Mouse (Mus musculus): Measurements from ENCODE around the gene Rpl10.

Rpl10 gene

GRCm38 (mm10) chrX:74270062-74270901 is at the start of gene Rpl10:
Gene Rpl10 (plus strand): TSS chrX:74270812.
- DNase-seq (ENCODE audit: low read depth): peak; percentile 84

GRCm38 (mm10) chrX:74230038-74230437 is 40.6 kb upstream of the Rpl10 start:
- DNase-seq (ENCODE audit: low read depth): no peak

GRCm38 (mm10) chrX:74233196-74233595 is 37.4 kb upstream of the Rpl10 start:
- DNase-seq (ENCODE audit: low read depth): no peak

GRCm38 (mm10) chrX:74240332-74240731 is 30.3 kb upstream of the Rpl10 start:
- no peak for DNase-seq (ENCODE audit: low read depth)

GRCm38 (mm10) chrX:74243396-74243795 is 27.2 kb upstream of the Rpl10 start:
- no peak for DNase-seq (ENCODE audit: low read depth)

- DNase-seq (ENCODE audit: low read depth): peak; percentile 47
Observed at GRCm38 (mm10) chrX:74243807-74244206, 26.8 kb upstream of the Rpl10 start.

- no peak for DNase-seq (ENCODE audit: low read depth)
Observed at GRCm38 (mm10) chrX:74244614-74245083, 26.0 kb upstream of the Rpl10 start.

GRCm38 (mm10) chrX:74245107-74245506 is 25.5 kb upstream of the Rpl10 start:
- no peak for DNase-seq (ENCODE audit: low read depth)

GRCm38 (mm10) chrX:74245687-74246086 is 24.9 kb upstream of the Rpl10 start:
- DNase-seq (ENCODE audit: low read depth): no peak

- peak; percentile 75 for DNase-seq (ENCODE audit: low read depth)
Observed at GRCm38 (mm10) chrX:74246213-74246681, 24.4 kb upstream of the Rpl10 start.

- no peak for DNase-seq (ENCODE audit: low read depth)
Observed at GRCm38 (mm10) chrX:74246693-74247092, 23.9 kb upstream of the Rpl10 start.

- DNase-seq (ENCODE audit: low read depth): no peak
Observed at GRCm38 (mm10) chrX:74248651-74249050, 22.0 kb upstream of the Rpl10 start.

- no peak for DNase-seq (ENCODE audit: low read depth)
Observed at GRCm38 (mm10) chrX:74249615-74250014, 21.0 kb upstream of the Rpl10 start, which contains the start of gene Flna. Gene Flna (minus strand): TSS chrX:74249820.

GRCm38 (mm10) chrX:74254153-74254887 is 16.3 kb upstream of the Rpl10 start, which contains the start of gene Emd:
Gene Emd (plus strand): TSS chrX:74254687.
- DNase-seq (ENCODE audit: low read depth): peak; percentile 82

GRCm38 (mm10) chrX:74254888-74255565 is 15.6 kb upstream of the Rpl10 start:
- no peak for DNase-seq (ENCODE audit: low read depth)

- no peak for DNase-seq (ENCODE audit: low read depth)
Observed at GRCm38 (mm10) chrX:74257746-74258145, 12.9 kb upstream of the Rpl10 start.

GRCm38 (mm10) chrX:74269736-74270061 is 913 bp upstream of the Rpl10 start:
- no peak for DNase-seq (ENCODE audit: low read depth)

- DNase-seq (ENCODE audit: low read depth): no peak
Observed at GRCm38 (mm10) chrX:74270902-74271551, 415 bp downstream of the Rpl10 start.

GRCm38 (mm10) chrX:74273422-74274322 is 3.1 kb downstream of the Rpl10 start:
- DNase-seq (ENCODE audit: low read depth): no peak

GRCm38 (mm10) chrX:74277916-74278315 is 7.3 kb downstream of the Rpl10 start:
- no peak for DNase-seq (ENCODE audit: low read depth)
